Mouse (Mus musculus) liver, embryonic 15.5 days (tissue): Measurements from ENCODE around the gene Nop58. TPM values are rescaled to one million over a fixed set of nuclear protein-coding genes. Genes with fewer than 3 reads are reported as not detected.

Experiments
- ATAC-seq: fragments of 200-750 bp; cut with Nextera tagmentation; 2 replicates; pipeline ENCODE4 v1.8.0; 2017; ENCODE audit warnings: moderate number of reproducible peaks, mild to moderate bottlenecking, moderate library complexity; ENCODE audit not compliant: insufficient read depth
- H3K27ac ChIP-seq: fragments of 300-500 bp; sonication (generic); replicated peaks from 2 replicates; pipeline ENCODE4 v1.5.1; 2015; ENCODE audit warnings: mild to moderate bottlenecking, inconsistent platforms
- H3K27me3 ChIP-seq: fragments of 300-500 bp; sonication (generic); 2 replicates; pipeline ENCODE4 v1.6.1; 2015; ENCODE audit warnings: mild to moderate bottlenecking, inconsistent platforms
- H3K36me3 ChIP-seq: fragments of 300-500 bp; sonication (generic); replicated peaks from 2 replicates; pipeline ENCODE4 v1.6.1; 2015; ENCODE audit warnings: moderate library complexity, mild to moderate bottlenecking, inconsistent platforms
- H3K4me1 ChIP-seq: fragments of 300-500 bp; sonication (generic); replicated peaks from 2 replicates; pipeline ENCODE4 v1.6.1; 2015; ENCODE audit warnings: inconsistent platforms
- H3K4me2 ChIP-seq: fragments of 300-500 bp; sonication (generic); 2 replicates; pipeline ENCODE4 v1.6.1; 2015; ENCODE audit warnings: moderate library complexity, mild to moderate bottlenecking, inconsistent platforms
- H3K4me3 ChIP-seq: fragments of 300-500 bp; sonication (generic); replicated peaks from 2 replicates; pipeline ENCODE4 v1.5.1; 2015; ENCODE audit warnings: mild to moderate bottlenecking, inconsistent platforms
- H3K9ac ChIP-seq: fragments of 300-500 bp; sonication (generic); 2 replicates; pipeline ENCODE4 v1.6.1; 2015; ENCODE audit warnings: moderate library complexity, mild to moderate bottlenecking, inconsistent platforms
- H3K9me3 ChIP-seq: fragments of 300-500 bp; sonication (generic); replicated peaks from 2 replicates; pipeline ENCODE4 v1.6.1; 2016; ENCODE audit warnings: inconsistent platforms
- WGBS: fragments of 180-500 bp; shearing (Covaris S2); methylation state at CpG from one replicate; pipeline ENCODE4 v1.1.7; 2015; ENCODE audit warnings: mixed read lengths; ENCODE audit not compliant: insufficient replicate concordance; 5-methylcytosine and 5-hydroxymethylcytosine counted together
- polyA plus RNA-seq: library from polyadenylated mRNA; unstranded; fragments of >200 nt; fragmentation: Nextera tagmentation; extraction: Ambion mirVana; gene quantifications from 2 replicates; pipeline ENCODE4 v1.2.1, GENCODE M21; 2015

The Nop58 gene
- polyA plus RNA-seq, 1 experiment from 2014 or later, result 112 TPM

- Histone ChIP-seq H3K4me2 (peak overlapping the region; percentile 80), H3K27me3 (no peaks in the 10 kb centered on the region), H3K4me3 (peak overlapping the region; percentile 93), H3K9ac (peak overlapping the region; percentile 97), H3K4me1 (peaks cover 31% of the 10 kb centered on the region), H3K9me3 (no peaks in the 10 kb centered on the region), H3K36me3 (0 out of 2 replicates have a peak, but pooled peaks cover 11% of the 10 kb centered on the region), H3K27ac (peak overlapping the region; percentile 92)
- ATAC-seq, result peak; percentile 69
- WGBS, result under 1% methylated on average over 50 of the region's 54 CpGs
These were observed 14.7 kb upstream of the Nop58 start for GRCm38 (mm10) chr1:59669962-59670630.

- Histone ChIP-seq H3K4me2 (peak within 1 kb of the TSS; percentile 80), H3K9me3 (no peaks in the 10 kb centered on the region), H3K27me3 (no peaks in the 10 kb centered on the region), H3K36me3 (0 out of 2 replicates have a peak, but pooled peaks cover 11% of the 10 kb centered on the region), H3K9ac (peak within 1 kb of the TSS; percentile 97), H3K27ac (peak within 1 kb of the TSS; percentile 92), H3K4me3 (peak within 1 kb of the TSS; percentile 93), H3K4me1 (peaks cover 28% of the 10 kb centered on the region)
- peak; percentile 90 for ATAC-seq
- WGBS, result 0% methylated on average over 36 of the region's 36 CpGs
These were observed 14.1 kb upstream of the Nop58 start, which contains the start of gene Sumo1 for GRCm38 (mm10) chr1:59670641-59671168. Gene Sumo1 (minus strand): TSS chr1:59670834.

- H3K4me2 ChIP-seq, result no peak overlapping the region
- ATAC-seq, result no peak
- H3K9ac ChIP-seq, result no peak overlapping the region
- WGBS, result 76% methylated on average over 2 of the region's 2 CpGs
- H3K27ac ChIP-seq, result no peak overlapping the region
- H3K27me3 ChIP-seq, result no peaks in the 10 kb centered on the region
- peaks cover 16% of the 10 kb centered on the region for H3K4me1 ChIP-seq
- no peak overlapping the region for H3K4me3 ChIP-seq
- no peaks in the 10 kb centered on the region for H3K9me3 ChIP-seq
- 0 out of 2 replicates have a peak, but pooled peaks cover 3% of the 10 kb centered on the region for H3K36me3 ChIP-seq
These were observed 11.1 kb upstream of the Nop58 start for GRCm38 (mm10) chr1:59673661-59674060.

GRCm38 (mm10) chr1:59683926-59684818 is 599 bp upstream of the Nop58 start:
- Histone ChIP-seq H3K4me3 (peak overlapping the region; percentile 75), H3K27me3 (peaks cover 21% of the 10 kb centered on the region), H3K36me3 (peaks cover 3% of the 10 kb centered on the region), H3K9ac (no peak overlapping the region), H3K4me2 (peak overlapping the region; percentile 80), H3K9me3 (no peaks in the 10 kb centered on the region), H3K4me1 (peaks cover 32% of the 10 kb centered on the region), H3K27ac (peak overlapping the region; percentile 74)
- 7% methylated on average over 11 of the region's 11 CpGs for WGBS
- peak; percentile 7; the same call in 1 of the 2 replicates for ATAC-seq

- Histone ChIP-seq H3K9ac (no peak overlapping the region), H3K36me3 (peaks cover 26% of the 10 kb centered on the region), H3K27ac (no peak overlapping the region), H3K9me3 (no peaks in the 10 kb centered on the region), H3K4me2 (peak overlapping the region; percentile 80), H3K27me3 (peaks cover 8% of the 10 kb centered on the region), H3K4me3 (peak overlapping the region; percentile 7; the same call in 1 of the 2 replicates), H3K4me1 (peaks cover 40% of the 10 kb centered on the region)
- no peak for ATAC-seq
- 27% methylated on average over 1 of the region's 1 CpGs for WGBS
These were observed 2.7 kb downstream of the Nop58 start for GRCm38 (mm10) chr1:59687493-59687892.

GRCm38 (mm10) chr1:59690467-59690866 is 5.7 kb downstream of the Nop58 start:
- WGBS, result 76% methylated on average over 5 of the region's 5 CpGs
- Histone ChIP-seq H3K36me3 (peaks cover 53% of the 10 kb centered on the region), H3K4me1 (peaks cover 36% of the 10 kb centered on the region), H3K4me2 (no peak overlapping the region), H3K9ac (no peak overlapping the region), H3K27ac (no peak overlapping the region), H3K9me3 (no peaks in the 10 kb centered on the region), H3K4me3 (no peak overlapping the region), H3K27me3 (no peaks in the 10 kb centered on the region)
- no peak for ATAC-seq

- ATAC-seq, result no peak
- H3K36me3 ChIP-seq, result peaks cover 85% of the 10 kb centered on the region
These were observed 13.0 kb downstream of the Nop58 start for GRCm38 (mm10) chr1:59697751-59698150.

GRCm38 (mm10) chr1:59698207-59698606 is 13.4 kb downstream of the Nop58 start:
- WGBS, result 81% methylated on average over 3 of the region's 3 CpGs
- no peak overlapping the region for H3K4me3 ChIP-seq
- no peaks in the 10 kb centered on the region for H3K4me1 ChIP-seq
- H3K36me3 ChIP-seq, result peaks cover 83% of the 10 kb centered on the region
- no peaks in the 10 kb centered on the region for H3K9me3 ChIP-seq
- no peak for ATAC-seq
- no peak overlapping the region for H3K4me2 ChIP-seq
- no peak overlapping the region for H3K27ac ChIP-seq
- H3K9ac ChIP-seq, result no peak overlapping the region
- no peaks in the 10 kb centered on the region for H3K27me3 ChIP-seq

More at GRCm38 (mm10) chr1:59697751-59698150, 13.0 kb downstream of the Nop58 start:
- H3K27me3 ChIP-seq, result no peaks in the 10 kb centered on the region
- no peaks in the 10 kb centered on the region for H3K4me1 ChIP-seq
- H3K4me2 ChIP-seq, result no peak overlapping the region
- no peak overlapping the region for H3K4me3 ChIP-seq
- H3K9me3 ChIP-seq, result no peaks in the 10 kb centered on the region
- no peak overlapping the region for H3K9ac ChIP-seq
- H3K27ac ChIP-seq, result no peak overlapping the region
- 86% methylated on average over 5 of the region's 5 CpGs for whole genome bisulfite sequencing

- 95% methylated on average over 1 of the region's 1 CpGs for WGBS
These were observed 17.0 kb downstream of the Nop58 start for GRCm38 (mm10) chr1:59701766-59702165.

GRCm38 (mm10) chr1:59719900-59720299 is 35.1 kb downstream of the Nop58 start:
- no peak overlapping the region for H3K9ac ChIP-seq
- H3K27me3 ChIP-seq, result no peaks in the 10 kb centered on the region
- H3K9me3 ChIP-seq, result no peaks in the 10 kb centered on the region
- no peak overlapping the region for H3K4me3 ChIP-seq
- H3K27ac ChIP-seq, result no peak overlapping the region
- ATAC-seq, result no peak
- H3K4me2 ChIP-seq, result no peak overlapping the region
- WGBS, result 28% methylated on average over 4 of the region's 4 CpGs
- H3K36me3 ChIP-seq, result peaks cover 44% of the 10 kb centered on the region
- no peaks in the 10 kb centered on the region for H3K4me1 ChIP-seq

More at GRCm38 (mm10) chr1:59701766-59702165, 17.0 kb downstream of the Nop58 start:
- Histone ChIP-seq H3K4me2 (no peak overlapping the region), H3K9ac (no peak overlapping the region), H3K9me3 (no peaks in the 10 kb centered on the region), H3K4me3 (no peak overlapping the region), H3K27me3 (no peaks in the 10 kb centered on the region), H3K27ac (no peak overlapping the region), H3K36me3 (peaks cover 81% of the 10 kb centered on the region), H3K4me1 (no peaks in the 10 kb centered on the region)
- ATAC-seq, result no peak

- no peaks in the 10 kb centered on the region for H3K9me3 ChIP-seq
- H3K27me3 ChIP-seq, result no peaks in the 10 kb centered on the region
- H3K9ac ChIP-seq, result no peak overlapping the region
- H3K4me2 ChIP-seq, result no peak overlapping the region
- 55% methylated on average over 4 of the region's 4 CpGs for WGBS
- no peak overlapping the region for H3K4me3 ChIP-seq
- no peak for ATAC-seq
- H3K36me3 ChIP-seq, result peaks cover 6% of the 10 kb centered on the region; the same call in 1 of the 2 replicates
- H3K4me1 ChIP-seq, result no peaks in the 10 kb centered on the region
- no peak overlapping the region for H3K27ac ChIP-seq
These were observed 40.9 kb downstream of the Nop58 start for GRCm38 (mm10) chr1:59725661-59726060.
